Mouse (Mus musculus) intestine, embryonic 16.5 days (tissue): ENCODE data around the gene Gm20458. TPM values are rescaled to one million over a fixed set of nuclear protein-coding genes. Genes with fewer than 3 reads are reported as not detected.

Source experiments
- ATAC-seq: fragments of 200-750 bp; cut with Nextera tagmentation; 2 replicates; pipeline ENCODE4 v1.8.0; 2017; ENCODE audit warnings: moderate TSS enrichment, moderate library complexity
- H3K27ac ChIP-seq: fragments of 300-500 bp; sonication (generic); 2 replicates; pipeline ENCODE4 v1.5.1; 2014; ENCODE audit warnings: mild to moderate bottlenecking, low read length
- H3K27me3 ChIP-seq: fragments of 300-500 bp; sonication (generic); replicated peaks from 2 replicates; pipeline ENCODE4 v1.6.1; 2014; ENCODE audit warnings: low read length, control low read depth, mixed read lengths; ENCODE audit not compliant: control insufficient read depth, insufficient read depth
- H3K36me3 ChIP-seq: fragments of 300-500 bp; sonication (generic); 2 replicates; pipeline ENCODE4 v1.6.1; 2014; ENCODE audit warnings: low read length, control low read depth; ENCODE audit not compliant: control insufficient read depth, insufficient read depth
- H3K4me1 ChIP-seq: fragments of 300-500 bp; sonication (generic); 2 replicates; pipeline ENCODE4 v1.6.1; 2014; ENCODE audit warnings: low read length, control low read depth, mixed read lengths; ENCODE audit not compliant: control insufficient read depth, insufficient read depth
- H3K4me2 ChIP-seq: fragments of 300-500 bp; sonication (generic); 2 replicates; pipeline ENCODE4 v1.6.1; 2014; ENCODE audit warnings: low read depth, low read length, control low read depth
- H3K4me3 ChIP-seq: fragments of 300-500 bp; sonication (generic); 2 replicates; pipeline ENCODE4 v1.5.1; 2014; ENCODE audit warnings: mild to moderate bottlenecking, low read length
- H3K9ac ChIP-seq: fragments of 300-500 bp; sonication (generic); 2 replicates; pipeline ENCODE4 v1.6.1; 2014; ENCODE audit warnings: low read depth, low read length
- H3K9me3 ChIP-seq: fragments of 300-500 bp; sonication (generic); 2 replicates; pipeline ENCODE4 v1.6.1; 2016; ENCODE audit warnings: low read length, control low read depth; ENCODE audit not compliant: control insufficient read depth
- WGBS: fragments of 180-500 bp; shearing (Covaris S2); extraction: QIAGEN DNeasy Blood & Tissue Kit; methylation state at CpG from one replicate; pipeline ENCODE4 v1.1.7; 2014; 5-methylcytosine and 5-hydroxymethylcytosine counted together
- polyA plus RNA-seq: library from polyadenylated mRNA; unstranded; fragments of >200 nt; fragmentation: Nextera tagmentation; extraction: Ambion mirVana; gene quantifications from 2 replicates; pipeline ENCODE4 v1.2.1, GENCODE M21; 2015

Gm20458 gene
- polyA plus RNA-seq, 1 experiment from 2014 or later: 11.9 TPM

DNA sequence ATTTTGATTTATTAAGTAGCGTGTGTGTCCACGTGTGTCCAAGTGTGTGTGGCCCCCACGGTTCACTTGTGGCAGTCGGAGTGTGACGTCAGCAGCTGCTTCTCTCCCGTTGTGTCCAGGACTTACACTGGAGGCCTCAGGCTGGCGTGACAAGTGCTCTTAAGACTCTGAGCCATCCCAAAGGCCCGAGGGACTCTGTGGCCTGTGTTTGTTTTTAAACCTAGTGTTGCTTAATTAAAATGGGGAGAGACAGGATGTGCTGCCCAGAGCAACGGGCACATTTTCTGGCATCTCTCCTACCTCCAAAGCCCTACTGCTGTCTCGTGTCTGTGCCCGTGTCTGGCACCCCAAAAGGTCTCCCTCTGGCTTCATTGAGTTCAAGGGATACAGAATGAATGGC, 37.3 kb upstream of the Gm20458 start:
- no peaks in the 10 kb centered on the region for H3K9me3 ChIP-seq
- peak overlapping the region; percentile 55 for H3K27ac ChIP-seq
- no peak overlapping the region for H3K4me3 ChIP-seq
- ATAC-seq: no peak
- H3K36me3 ChIP-seq: peaks cover 14% of the 10 kb centered on the region
- peaks cover 2% of the 10 kb centered on the region for H3K4me1 ChIP-seq
- no peak overlapping the region for H3K4me2 ChIP-seq
- H3K27me3 ChIP-seq: no peaks in the 10 kb centered on the region
- H3K9ac ChIP-seq: no peak overlapping the region
- WGBS: 86% methylated on average over 11 of the region's 11 CpGs

DNA sequence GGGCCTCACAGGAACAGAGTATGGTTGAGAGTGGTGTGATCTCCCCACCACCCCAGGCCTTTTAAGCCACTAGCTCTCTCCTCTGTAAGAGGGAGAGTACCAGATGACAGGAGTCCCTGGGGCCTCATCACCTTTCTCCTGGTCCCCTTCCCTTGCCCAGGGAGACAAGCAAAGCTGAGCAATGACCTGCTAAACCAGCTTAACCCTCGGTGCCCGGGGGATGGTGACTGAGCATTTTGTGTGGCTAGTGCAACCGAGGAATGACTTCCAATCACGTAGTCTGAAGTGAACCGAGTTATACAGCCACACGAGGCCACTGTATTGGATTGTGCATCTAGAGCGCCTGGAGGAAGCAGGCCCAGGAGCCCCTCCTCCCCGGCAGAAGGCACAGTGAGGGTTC, 36.4 kb upstream of the Gm20458 start:
- no peak for ATAC-seq
- peaks cover 19% of the 10 kb centered on the region for H3K36me3 ChIP-seq

DNA sequence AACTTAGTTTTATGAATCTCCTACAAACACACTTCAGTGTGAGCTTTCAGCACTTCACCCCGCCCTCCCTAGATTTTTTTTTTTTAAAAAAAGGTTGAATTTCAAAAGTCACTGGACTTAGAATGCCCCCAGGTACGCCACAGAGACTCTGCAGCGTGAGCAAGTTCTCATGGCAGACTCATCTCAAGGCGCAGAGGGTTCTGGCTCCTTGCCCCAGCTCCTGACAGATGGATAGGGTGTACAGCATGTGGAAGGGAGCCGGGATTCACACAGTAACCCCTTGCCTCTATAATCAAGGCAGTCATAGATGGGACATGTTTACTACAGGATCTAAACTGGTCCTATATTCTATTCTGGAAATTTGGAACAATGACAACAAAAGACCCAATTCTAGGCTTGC, 35.4 kb upstream of the Gm20458 start:
- Histone ChIP-seq H3K4me3 (no peak overlapping the region), H3K36me3 (peaks cover 19% of the 10 kb centered on the region), H3K9ac (no peak overlapping the region), H3K27me3 (no peaks in the 10 kb centered on the region), H3K4me2 (no peak overlapping the region), H3K4me1 (peaks cover 12% of the 10 kb centered on the region), H3K9me3 (no peaks in the 10 kb centered on the region), H3K27ac (no peak overlapping the region)
- 88% methylated on average over 5 of the region's 5 CpGs for WGBS
- no peak for ATAC-seq

More for the DNA sequence above, 36.4 kb upstream of the Gm20458 start:
- Histone ChIP-seq H3K4me1 (peaks cover 6% of the 10 kb centered on the region), H3K4me2 (no peak overlapping the region), H3K4me3 (no peak overlapping the region), H3K27me3 (no peaks in the 10 kb centered on the region), H3K9me3 (no peaks in the 10 kb centered on the region), H3K9ac (no peak overlapping the region), H3K27ac (no peak overlapping the region)
- WGBS: 92% methylated on average over 8 of the region's 8 CpGs

DNA sequence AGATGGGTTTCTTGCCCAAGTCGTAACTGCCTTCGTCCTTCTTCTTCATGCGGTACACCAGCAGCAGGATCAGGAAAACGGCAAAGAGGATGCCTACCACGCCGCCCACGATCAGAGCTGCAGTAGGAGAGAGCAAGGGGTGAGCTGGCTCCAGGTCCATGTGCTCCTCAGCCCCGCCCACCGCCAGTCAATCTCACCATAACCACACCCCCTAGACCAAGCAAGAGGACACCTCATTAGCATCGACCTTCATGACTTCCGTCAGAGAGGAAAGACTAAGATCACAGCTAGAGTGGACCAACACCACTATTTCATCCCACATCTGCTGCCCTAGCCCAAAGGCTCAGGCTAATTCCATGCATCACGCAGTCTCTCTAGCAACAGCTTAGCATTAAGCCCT, 34.6 kb upstream of the Gm20458 start:
- peaks cover 20% of the 10 kb centered on the region for H3K4me1 ChIP-seq
- no peak overlapping the region for H3K9ac ChIP-seq
- no peaks in the 10 kb centered on the region for H3K9me3 ChIP-seq
- no peak overlapping the region for H3K27ac ChIP-seq
- ATAC-seq: 0 out of 2 replicates have a peak, but pooled peaks have one; percentile 29
- H3K4me3 ChIP-seq: no peak overlapping the region
- H3K36me3 ChIP-seq: peaks cover 19% of the 10 kb centered on the region
- WGBS: 25% methylated on average over 12 of the region's 12 CpGs
- H3K27me3 ChIP-seq: no peaks in the 10 kb centered on the region
- no peak overlapping the region for H3K4me2 ChIP-seq

DNA sequence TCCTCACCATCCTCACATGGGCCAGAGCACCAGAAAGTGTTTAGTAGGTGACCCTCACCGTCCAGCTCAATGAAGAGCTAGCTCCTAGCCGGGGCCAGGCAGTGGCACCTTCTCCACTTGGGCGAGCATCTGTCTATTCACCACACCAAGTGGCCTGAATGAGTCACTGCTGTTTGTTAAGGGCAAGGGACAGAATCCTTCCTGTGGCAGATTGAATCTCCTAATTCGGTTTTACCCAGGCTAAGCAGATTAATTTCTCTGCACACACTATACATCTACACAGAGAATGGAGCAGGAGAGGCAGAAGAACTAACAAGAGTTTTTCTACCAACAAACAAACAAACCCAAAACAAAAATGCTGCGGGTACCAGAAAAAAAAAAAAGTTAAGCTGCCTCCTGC, 33.8 kb upstream of the Gm20458 start:
- Histone ChIP-seq H3K27me3 (no peaks in the 10 kb centered on the region), H3K4me3 (no peak overlapping the region), H3K27ac (no peak overlapping the region), H3K9me3 (no peaks in the 10 kb centered on the region), H3K36me3 (peaks cover 19% of the 10 kb centered on the region), H3K4me2 (no peak overlapping the region), H3K9ac (no peak overlapping the region), H3K4me1 (peaks cover 28% of the 10 kb centered on the region)
- no peak for ATAC-seq
- WGBS: 79% methylated on average over 5 of the region's 5 CpGs

DNA sequence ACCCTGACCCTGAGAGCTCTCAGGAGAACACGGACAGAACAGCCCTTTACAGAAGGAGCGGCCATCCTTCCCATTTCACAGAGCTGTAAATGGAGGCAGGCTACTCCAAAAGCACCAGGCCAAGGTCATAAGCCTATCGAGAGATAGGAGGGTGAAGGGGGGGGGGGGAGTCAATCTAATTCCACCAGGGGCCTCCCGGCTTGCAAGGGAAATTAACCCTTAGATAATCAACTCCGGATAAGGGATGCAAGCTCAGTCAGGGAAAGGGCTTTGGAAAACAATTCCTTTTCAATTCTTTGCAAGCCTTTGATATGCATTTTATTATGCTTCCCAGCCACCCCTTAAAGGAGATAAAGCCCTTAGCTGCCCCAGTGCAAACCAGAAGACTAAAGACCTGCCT, 32.3 kb upstream of the Gm20458 start:
- Histone ChIP-seq H3K36me3 (peaks cover 19% of the 10 kb centered on the region), H3K9me3 (no peaks in the 10 kb centered on the region), H3K4me2 (no peak overlapping the region), H3K9ac (0 out of 2 replicates have a peak overlapping the region, but pooled peaks have one; percentile 3), H3K27me3 (no peaks in the 10 kb centered on the region), H3K4me1 (peaks cover 43% of the 10 kb centered on the region), H3K4me3 (no peak overlapping the region), H3K27ac (no peak overlapping the region)
- no peak for ATAC-seq
- 29% methylated on average over 5 of the region's 5 CpGs for WGBS

DNA sequence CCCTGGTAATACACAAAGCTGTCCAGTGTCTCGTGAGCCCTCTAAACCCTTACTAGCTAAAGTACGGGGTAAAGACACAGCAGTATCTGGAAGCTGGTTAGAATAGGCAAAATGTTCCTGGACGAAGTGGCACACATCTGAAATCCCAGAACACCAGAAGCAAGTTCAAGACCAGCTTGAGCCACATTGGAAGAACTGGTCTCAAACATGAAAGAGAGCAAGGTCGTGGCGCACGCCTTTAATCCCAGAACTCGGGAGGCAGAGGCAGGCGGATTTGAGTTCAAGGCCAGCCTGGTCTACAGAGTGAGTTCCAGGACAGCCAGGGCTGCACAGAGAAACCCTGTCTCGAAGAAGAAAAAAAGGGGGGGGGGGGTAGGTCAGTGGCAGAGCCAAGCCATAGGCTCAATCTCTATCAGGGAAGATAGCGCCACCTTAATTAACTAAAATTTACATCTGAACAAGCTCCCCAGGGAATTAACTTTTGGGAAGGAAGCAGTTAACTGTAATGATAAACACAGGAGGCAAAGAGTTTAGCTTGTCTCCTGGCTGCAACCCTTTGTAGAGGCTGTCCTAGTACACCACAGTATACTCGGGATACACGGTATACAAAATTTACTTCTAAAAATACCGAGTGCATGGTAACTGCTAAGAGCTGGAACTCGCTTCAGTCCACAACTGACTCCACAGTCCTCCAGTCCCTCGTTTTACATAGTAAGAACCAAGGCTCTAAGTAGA, 30.7 kb upstream of the Gm20458 start:
- Histone ChIP-seq H3K9me3 (no peaks in the 10 kb centered on the region), H3K9ac (0 out of 2 replicates have a peak overlapping the region, but pooled peaks have one; percentile 52), H3K4me3 (no peak overlapping the region), H3K4me2 (0 out of 2 replicates have a peak overlapping the region, but pooled peaks have one; percentile 2), H3K4me1 (peaks cover 57% of the 10 kb centered on the region), H3K36me3 (peaks cover 11% of the 10 kb centered on the region), H3K27ac (peak overlapping the region; percentile 64), H3K27me3 (no peaks in the 10 kb centered on the region)
- WGBS: 53% methylated on average over 15 of the region's 15 CpGs
- ATAC-seq: no peak

DNA sequence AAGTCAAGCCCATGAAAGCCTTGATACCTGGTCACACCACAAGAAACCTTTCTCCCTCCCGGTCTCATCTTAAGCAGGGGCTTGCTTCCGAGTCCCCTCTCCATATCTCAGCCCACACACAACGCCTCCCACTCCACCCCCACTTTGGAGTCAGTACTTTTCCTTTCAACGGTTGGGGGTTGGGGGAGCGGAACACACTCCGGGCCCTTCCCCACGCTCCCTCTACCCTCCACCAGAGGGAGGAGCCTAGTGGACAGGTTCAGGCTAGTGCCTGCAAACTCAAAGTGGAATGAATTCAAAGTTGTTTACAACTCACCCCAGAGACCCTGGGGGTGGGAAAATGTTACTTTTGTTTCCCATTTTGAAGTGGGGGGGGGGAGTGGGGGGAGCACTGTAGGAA, 30.1 kb upstream of the Gm20458 start:
- 11% methylated on average over 7 of the region's 7 CpGs for WGBS
- Histone ChIP-seq H3K4me2 (peak overlapping the region; percentile 2; the same call in 1 of the 2 replicates), H3K36me3 (peaks cover 11% of the 10 kb centered on the region), H3K27me3 (no peaks in the 10 kb centered on the region), H3K4me1 (peaks cover 64% of the 10 kb centered on the region), H3K9ac (peak overlapping the region; percentile 52; the same call in 1 of the 2 replicates), H3K4me3 (no peak overlapping the region), H3K27ac (peak overlapping the region; percentile 64), H3K9me3 (no peaks in the 10 kb centered on the region)
- no peak for ATAC-seq

DNA sequence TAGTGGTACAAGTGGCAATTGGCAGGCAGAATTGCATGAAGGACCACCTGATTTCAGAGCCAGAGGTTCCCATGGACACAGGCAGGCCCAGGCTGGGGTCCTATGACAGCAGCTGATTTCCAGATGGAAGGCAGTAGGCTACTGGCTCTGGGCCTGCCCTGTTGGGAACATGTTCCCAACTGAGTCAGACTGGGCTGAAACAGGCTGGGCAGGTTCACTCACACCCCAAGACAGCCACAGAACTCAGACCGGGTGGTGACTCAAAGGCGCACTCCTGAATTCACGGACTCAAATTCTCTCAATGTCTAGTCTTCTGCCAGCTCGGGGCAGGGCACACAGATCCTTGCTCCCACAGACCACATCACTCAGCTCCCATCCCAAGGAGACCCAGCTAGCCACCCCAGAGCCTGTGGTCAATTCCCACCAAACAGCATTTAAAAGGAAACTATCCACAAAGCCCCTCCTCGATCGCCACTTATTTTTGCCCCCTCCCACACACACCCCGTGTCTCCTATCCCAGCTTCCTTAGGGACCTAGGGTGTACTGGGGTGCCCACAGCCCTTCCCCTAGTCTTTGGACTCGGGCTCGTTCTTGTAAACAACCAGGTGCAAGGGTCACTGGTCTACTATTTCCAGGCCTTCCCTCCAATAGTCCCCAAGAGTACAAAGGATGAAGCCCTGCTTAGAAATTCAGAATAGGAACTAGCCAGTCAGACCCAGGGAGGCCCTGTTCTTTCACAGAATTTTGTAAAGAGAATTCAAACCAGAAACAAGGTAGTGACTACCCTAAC, 28.9 kb upstream of the Gm20458 start:
- Histone ChIP-seq H3K36me3 (peaks cover 7% of the 10 kb centered on the region; the same call in 1 of the 2 replicates), H3K27me3 (no peaks in the 10 kb centered on the region), H3K27ac (peak overlapping the region; percentile 95), H3K9ac (peak overlapping the region; percentile 69), H3K4me1 (peaks cover 73% of the 10 kb centered on the region), H3K4me2 (peak overlapping the region; percentile 60), H3K4me3 (peak overlapping the region; percentile 27), H3K9me3 (no peaks in the 10 kb centered on the region)
- ATAC-seq: peak; percentile 67
- WGBS: 39% methylated on average over 9 of the region's 9 CpGs
